Mouse (Mus musculus): ENCODE data around the gene Atpif1.
"Not testable (repeated sequence)": the region's sequence is repeated elsewhere in the genome, so short reads cannot be mapped to it uniquely, and the experiment has no call there.

Gene Atpif1

GRCm38 (mm10) chr4:132490273-132491010, 43.0 kb downstream of the Atpif1 start:
- DNase-seq: no peak

GRCm38 (mm10) chr4:132488976-132489375, 44.5 kb downstream of the Atpif1 start:
- no peak for DNase-seq

- no peak for DNase-seq
Observed at GRCm38 (mm10) chr4:132488521-132488920, 44.9 kb downstream of the Atpif1 start.

GRCm38 (mm10) chr4:132484820-132485219, 48.6 kb downstream of the Atpif1 start:
- peak; percentile 66 for DNase-seq

- DNase-seq: no peak
Observed at GRCm38 (mm10) chr4:132484231-132484630, 49.2 kb downstream of the Atpif1 start.

- peak; percentile 88 for DNase-seq
Observed at GRCm38 (mm10) chr4:132482956-132483608, 50.4 kb downstream of the Atpif1 start.

- DNase-seq: not testable (repeated sequence)
Observed at GRCm38 (mm10) chr4:132482104-132482503, 51.4 kb downstream of the Atpif1 start.
